Mouse (Mus musculus) CD4-positive, CD25-positive, alpha-beta regulatory T cell, adult 9 weeks (primary cell): ENCODE data around the gene Mmp27. TPM values are rescaled to one million over a fixed set of nuclear protein-coding genes. Genes with fewer than 3 reads are reported as not detected.

Experiments used
- polyA plus RNA-seq: library from polyadenylated mRNA; unstranded; fragments of 100-300 nt; shearing (Covaris generic); gene quantifications from one replicate; pipeline ENCODE4 v1.2.1, GENCODE M21; 2017

The Mmp27 gene
- polyA plus RNA-seq = not detected

GRCm38 (mm10) chr9:7571162-7571561 is at the start of gene Mmp27:
Gene Mmp27, plus strand, starts transcription at chr9:7571396.

DNA sequence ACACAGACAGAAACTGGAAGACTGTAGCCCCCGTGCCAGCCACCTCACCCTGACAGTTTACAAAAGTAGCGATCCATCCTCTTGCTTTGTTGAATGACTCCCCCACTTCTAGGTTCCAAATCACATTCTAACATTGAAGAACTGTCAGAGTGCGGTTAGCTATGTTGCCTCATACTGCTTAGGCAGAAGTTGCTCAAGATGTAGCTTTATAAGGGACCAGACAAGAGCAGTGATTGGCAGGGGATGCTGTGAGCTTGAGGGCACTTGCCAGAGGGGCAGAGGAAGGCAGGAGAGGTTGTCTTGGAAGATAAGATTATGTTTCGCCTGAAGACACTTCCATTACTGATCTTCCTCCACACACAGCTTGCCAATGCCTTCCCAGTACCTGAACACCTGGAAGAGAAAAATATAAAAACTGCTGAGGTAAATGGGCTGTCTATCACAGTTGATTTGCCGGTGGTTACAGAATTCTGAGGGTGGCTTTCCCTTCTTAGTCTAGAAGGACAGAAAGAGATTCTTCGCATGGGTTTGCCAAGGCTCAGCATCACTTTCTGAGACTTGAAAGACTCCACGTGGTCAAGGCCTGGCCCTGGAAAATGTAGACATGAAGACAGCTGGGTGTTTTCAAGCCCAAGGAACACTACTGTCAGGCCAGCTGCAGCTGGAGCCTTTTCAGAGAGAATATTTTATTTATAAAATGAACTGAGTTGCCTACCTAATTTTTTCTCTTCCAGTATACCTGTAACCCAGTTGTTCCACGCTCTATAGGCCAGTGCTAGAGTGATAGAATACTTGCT is 12.8 kb upstream of the Mmp27 start, which contains the start of gene Mmp8:
Gene Mmp8 (plus strand): TSS at position 236 of the 797 bp plus-strand sequence.

GRCm38 (mm10) chr9:7627931-7628330 is 56.7 kb downstream of the Mmp27 start, which contains the start of gene Mmp20:
Gene Mmp20, plus strand, starts transcription at chr9:7628231.

Other genes starting within 250 kb of the Mmp27 start
- gene Mmp12, start 227.0 kb upstream of the Mmp27 start, polyA plus RNA-seq = not detected
- gene Mmp1b, start 183.3 kb upstream of the Mmp27 start, polyA plus RNA-seq = not detected
- not detected for gene Mmp3, start 125.6 kb upstream of the Mmp27 start, polyA plus RNA-seq
- not detected for gene Mmp10, start 69.0 kb upstream of the Mmp27 start, polyA plus RNA-seq
- gene Mmp8, start 12.9 kb upstream of the Mmp27 start, polyA plus RNA-seq = not detected
- not detected for gene Mmp20, start 56.8 kb downstream of the Mmp27 start, polyA plus RNA-seq
- not detected for gene Mmp7, start 120.7 kb downstream of the Mmp27 start, polyA plus RNA-seq
- 49.1 TPM for gene Tmem123, start 192.6 kb downstream of the Mmp27 start, polyA plus RNA-seq